Mouse (Mus musculus): ENCODE results near the gene Dlgap1.

Dlgap1 gene

GRCm38 (mm10) chr17:70172500-70173036 is 203.7 kb downstream of the Dlgap1 start:
- in situ Hi-C loops (cut with MboI): no loop called here

- in situ Hi-C loops (cut with MboI): no loop called here
Observed at GRCm38 (mm10) chr17:70173916-70174315, 205.0 kb downstream of the Dlgap1 start.

GRCm38 (mm10) chr17:70191228-70191627 is 222.4 kb downstream of the Dlgap1 start:
- in situ Hi-C loops (cut with MboI): no loop called here

GRCm38 (mm10) chr17:70222891-70223290 is 254.0 kb downstream of the Dlgap1 start:
- in situ Hi-C loops (cut with MboI): no loop called here

GRCm38 (mm10) chr17:70247342-70247741 is 278.5 kb downstream of the Dlgap1 start:
- in situ Hi-C loops (cut with MboI): no loop called here

- in situ Hi-C loops (cut with MboI): no loop called here
Observed at GRCm38 (mm10) chr17:70248250-70248649, 279.4 kb downstream of the Dlgap1 start.

GRCm38 (mm10) chr17:70252476-70252875 is 283.6 kb downstream of the Dlgap1 start:
- in situ Hi-C loops (cut with MboI): no loop called here

GRCm38 (mm10) chr17:70256371-70256770 is 287.5 kb downstream of the Dlgap1 start:
- in situ Hi-C loops (cut with MboI): no loop called here

- in situ Hi-C loops (cut with MboI): no loop called here
Observed at GRCm38 (mm10) chr17:70263156-70263555, 294.3 kb downstream of the Dlgap1 start.

- in situ Hi-C loops (cut with MboI): no loop called here
Observed at GRCm38 (mm10) chr17:70272125-70272524, 303.3 kb downstream of the Dlgap1 start.

- in situ Hi-C loops (cut with MboI): no loop called here
Observed at GRCm38 (mm10) chr17:70287708-70288107, 318.8 kb downstream of the Dlgap1 start.

GRCm38 (mm10) chr17:70294106-70294505 is 325.2 kb downstream of the Dlgap1 start:
- in situ Hi-C loops (cut with MboI): no loop called here

GRCm38 (mm10) chr17:70301941-70302478 is 333.1 kb downstream of the Dlgap1 start:
- in situ Hi-C loops (cut with MboI): no loop called here

GRCm38 (mm10) chr17:70302656-70303055 is 333.8 kb downstream of the Dlgap1 start:
- in situ Hi-C loops (cut with MboI): no loop called here

- in situ Hi-C loops (cut with MboI): no loop called here
Observed at GRCm38 (mm10) chr17:70305021-70305420, 336.1 kb downstream of the Dlgap1 start.

GRCm38 (mm10) chr17:70307418-70308176 is 338.7 kb downstream of the Dlgap1 start:
- in situ Hi-C loops (cut with MboI): no loop called here

GRCm38 (mm10) chr17:70308364-70309231 is 339.7 kb downstream of the Dlgap1 start:
- in situ Hi-C loops (cut with MboI): no loop called here

- in situ Hi-C loops (cut with MboI): no loop called here
Observed at GRCm38 (mm10) chr17:70316327-70316726, 347.5 kb downstream of the Dlgap1 start.

GRCm38 (mm10) chr17:70317779-70318178 is 348.9 kb downstream of the Dlgap1 start:
- in situ Hi-C loops (cut with MboI): no loop called here

- in situ Hi-C loops (cut with MboI): no loop called here
Observed at GRCm38 (mm10) chr17:70321976-70322375, 353.1 kb downstream of the Dlgap1 start.

- in situ Hi-C loops (cut with MboI): no loop called here
Observed at GRCm38 (mm10) chr17:70333440-70333839, 364.6 kb downstream of the Dlgap1 start.

- in situ Hi-C loops (cut with MboI): no loop called here
Observed at GRCm38 (mm10) chr17:70334171-70334570, 365.3 kb downstream of the Dlgap1 start.
